Mouse (Mus musculus) neural tube, embryonic 10.5 days (tissue): ENCODE data around the gene 6030468B19Rik.
"Not testable (repeated sequence)": the region's sequence is repeated elsewhere in the genome, so short reads cannot be mapped to it uniquely, and the experiment has no call there.

Experiments used
- DNase-seq: peaks from one replicate; pipeline ENCODE4 v3.0.0-alpha.2; 2017; ENCODE audit warnings: low spot score; ENCODE audit errors: extremely low spot score

Gene 6030468B19Rik

DNA sequence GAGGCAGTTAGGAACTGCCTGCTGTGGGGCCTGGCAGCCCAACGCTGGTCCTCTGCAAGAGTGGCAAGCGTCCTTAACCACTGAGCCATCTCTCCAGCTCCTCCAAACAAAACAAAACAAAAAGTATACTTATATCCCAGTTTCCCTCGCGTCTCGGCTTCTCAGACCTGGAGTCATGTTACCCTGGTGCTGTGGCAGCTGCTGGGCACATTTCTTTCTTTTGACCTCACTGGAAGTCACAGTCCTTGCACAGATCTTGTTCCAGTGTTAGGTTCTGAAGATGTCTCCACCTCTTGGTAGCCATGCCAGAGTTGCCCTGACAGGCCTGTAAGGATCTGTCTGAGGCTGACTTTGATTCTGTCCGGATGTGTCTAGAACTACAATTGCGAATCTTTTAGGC lies 4.2 kb downstream of the 6030468B19Rik start:
- DNase-seq, result no peak

DNA sequence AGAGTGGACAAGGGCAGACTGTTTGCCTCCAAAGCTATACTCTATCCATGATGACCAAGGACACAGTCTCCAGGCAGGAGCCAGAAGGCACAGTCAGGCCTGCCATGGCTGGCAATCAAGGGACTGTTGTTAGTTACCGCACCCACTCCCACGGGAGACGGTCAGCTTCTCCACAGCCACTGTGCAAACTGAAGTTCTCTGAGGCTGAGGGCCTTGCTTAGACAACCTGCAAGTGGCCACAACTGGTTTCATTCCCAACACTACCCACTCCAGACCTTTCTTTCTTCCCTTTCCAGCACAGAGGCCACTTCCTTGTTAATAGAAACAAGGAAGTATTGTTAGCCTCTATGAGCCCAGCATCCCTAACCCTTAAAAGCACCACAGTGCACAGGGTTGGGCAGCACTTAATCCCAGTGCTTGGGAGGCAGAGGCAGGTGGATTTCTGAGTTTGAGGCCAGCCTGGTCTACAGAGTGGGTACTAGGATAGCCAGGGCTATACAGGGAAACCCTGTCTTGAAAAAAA lies 5.8 kb downstream of the 6030468B19Rik start:
- no peak for DNase-seq

DNA sequence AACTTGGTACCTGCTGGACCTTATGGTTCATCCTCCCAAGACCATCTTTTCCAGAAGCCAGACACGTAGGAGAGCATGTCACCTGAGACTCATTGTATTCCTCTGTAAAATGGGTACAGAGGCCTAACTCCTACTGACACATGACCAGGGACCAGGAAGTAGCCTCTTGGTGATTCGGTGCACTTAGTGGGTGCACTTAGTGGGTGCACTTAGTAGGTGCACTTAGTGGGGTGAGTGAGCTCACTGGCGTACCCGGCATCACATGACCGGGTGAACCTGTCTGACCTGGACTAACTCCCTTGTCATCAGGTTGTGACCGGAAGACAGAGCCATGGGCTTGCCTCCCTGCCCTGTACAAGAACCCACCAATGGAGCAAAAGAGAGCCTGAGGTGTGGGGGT lies 9.3 kb downstream of the 6030468B19Rik start:
- DNase-seq, result no peak

DNA sequence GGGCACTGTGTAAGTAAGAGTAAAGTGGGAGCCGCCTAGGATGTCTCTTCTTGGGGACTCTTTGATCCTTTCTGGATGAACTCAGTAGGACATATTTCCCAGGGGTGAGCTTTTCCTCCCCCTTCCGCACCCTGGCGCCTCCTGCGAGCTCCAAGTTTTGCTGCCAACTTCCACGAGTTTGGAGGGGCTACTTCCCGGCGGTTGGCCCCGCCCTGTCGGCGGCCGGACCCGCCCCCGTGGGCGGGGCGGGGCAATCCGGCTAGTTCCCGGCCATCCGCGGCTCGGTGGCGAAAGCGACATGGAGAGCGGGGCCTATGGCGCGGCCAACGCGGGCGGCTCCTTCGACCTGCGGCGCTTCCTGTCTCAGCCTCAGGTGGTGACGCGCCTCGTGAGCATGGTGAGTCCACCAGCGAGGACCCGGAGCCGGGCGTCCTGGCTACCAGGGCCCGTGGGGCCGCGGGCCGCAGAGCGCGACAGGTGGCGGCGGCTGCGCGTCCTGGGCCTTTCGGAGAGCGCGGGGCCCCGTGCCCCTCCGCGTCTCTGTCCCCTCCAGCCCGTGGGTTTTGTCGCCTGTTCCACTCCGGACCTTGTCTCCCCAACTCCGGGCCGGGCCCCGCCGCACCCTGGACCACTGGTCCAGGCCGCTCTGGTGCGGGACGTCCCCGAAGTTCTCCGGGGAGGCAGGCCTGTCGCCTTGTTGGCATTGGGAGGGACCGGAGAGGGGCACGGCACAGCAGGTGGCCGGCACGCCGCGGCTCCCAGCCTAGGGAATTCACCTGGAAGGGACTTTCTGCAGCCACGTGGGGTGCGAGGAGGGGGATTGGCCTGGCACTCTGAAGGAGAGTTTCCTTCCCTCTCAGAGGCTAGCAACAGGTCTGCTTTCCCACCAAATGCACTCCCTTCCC lies 12.2 kb downstream of the 6030468B19Rik start, which contains the start of the genes Gm20708 and Syngr2:
Gm20708 (plus strand) TSS at position 262 of the 905 bp plus-strand sequence.
Syngr2 (plus strand) TSS at position 262 of the 905 bp plus-strand sequence.
- DNase-seq, result peak; percentile 81

DNA sequence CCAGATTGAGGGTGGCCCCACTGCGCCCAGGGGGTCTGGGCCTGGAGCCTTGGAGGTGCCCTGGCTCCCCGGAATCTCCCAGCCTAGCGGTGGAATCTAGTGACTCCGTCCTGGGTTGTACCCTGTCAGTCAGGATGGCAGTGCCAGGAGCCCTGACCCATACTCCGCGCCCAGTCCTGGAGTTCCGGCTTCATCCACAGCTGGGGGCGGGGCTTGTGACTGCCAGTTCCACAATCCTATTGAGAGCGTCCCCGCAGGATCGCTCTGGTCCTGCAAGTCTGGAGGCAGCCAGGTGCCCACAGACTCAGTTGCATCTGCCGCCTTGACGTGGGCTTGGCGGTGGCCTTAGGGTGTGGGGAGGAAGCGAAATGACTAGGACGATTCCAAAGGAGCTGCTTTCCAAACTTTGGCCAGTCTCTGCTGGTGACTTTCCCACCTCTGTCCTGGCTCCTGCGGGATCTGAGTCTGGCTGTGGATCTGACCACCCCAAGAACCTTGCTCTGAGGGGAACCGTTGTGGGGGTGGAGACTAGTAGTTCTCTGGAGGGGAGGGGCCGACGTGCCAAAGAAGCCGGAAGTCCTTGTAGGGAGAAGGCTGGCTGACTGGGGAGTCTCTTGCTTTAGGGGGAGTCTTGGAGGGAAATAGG lies 13.1 kb downstream of the 6030468B19Rik start:
- peak; percentile 74 for DNase-seq

DNA sequence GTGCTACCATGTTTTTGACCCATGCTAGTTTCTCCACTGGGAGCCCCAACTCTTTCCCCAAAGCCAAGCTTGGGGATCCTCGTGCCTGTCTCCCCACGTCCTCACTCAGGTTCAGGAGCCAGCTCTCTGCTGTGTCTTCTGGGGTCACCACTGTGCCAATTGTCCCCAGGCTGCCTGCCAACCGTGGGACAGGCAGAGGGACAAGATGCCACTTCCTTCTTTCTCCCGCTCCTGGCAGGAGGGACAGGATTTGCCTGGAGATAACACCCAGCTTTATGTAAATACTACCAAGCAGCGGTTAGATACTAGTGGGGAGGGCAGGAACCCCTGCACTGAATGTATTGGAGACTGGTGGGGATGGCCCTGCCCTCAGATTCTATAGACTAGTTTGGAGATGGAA lies 16.4 kb downstream of the 6030468B19Rik start:
- DNase-seq, result no peak

DNA sequence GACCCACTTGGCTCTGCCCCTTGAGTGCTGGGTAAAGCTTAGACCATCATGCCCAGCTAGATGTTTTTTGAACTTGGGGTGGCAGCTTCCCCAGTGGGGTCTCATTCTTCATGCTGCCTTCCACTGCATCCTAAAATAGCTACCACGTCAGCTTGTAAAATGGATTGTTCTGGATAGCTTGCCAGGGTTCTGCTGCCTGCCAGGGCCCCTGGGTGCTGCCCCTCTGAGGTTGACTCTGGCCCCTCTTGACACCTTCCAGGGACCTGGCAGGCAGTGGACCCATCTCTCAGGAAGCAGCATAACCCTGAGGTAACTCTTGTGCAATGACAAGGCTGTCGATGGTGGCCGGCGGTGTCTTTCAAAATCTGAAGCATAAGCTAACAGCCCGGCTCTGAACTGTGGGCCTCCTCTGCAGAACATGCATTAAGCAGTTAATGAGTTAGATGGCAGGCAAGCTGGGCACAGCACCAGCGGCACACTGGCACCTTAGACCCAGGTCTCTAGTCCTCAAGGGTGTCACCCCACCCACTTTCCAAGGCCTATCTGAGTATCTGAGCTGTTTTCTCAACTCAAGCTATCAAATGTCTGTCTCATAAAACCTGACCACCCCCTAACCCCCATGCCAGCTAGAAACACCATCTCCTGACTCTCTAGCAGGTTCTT lies 17.4 kb downstream of the 6030468B19Rik start:
- no peak for DNase-seq

DNA sequence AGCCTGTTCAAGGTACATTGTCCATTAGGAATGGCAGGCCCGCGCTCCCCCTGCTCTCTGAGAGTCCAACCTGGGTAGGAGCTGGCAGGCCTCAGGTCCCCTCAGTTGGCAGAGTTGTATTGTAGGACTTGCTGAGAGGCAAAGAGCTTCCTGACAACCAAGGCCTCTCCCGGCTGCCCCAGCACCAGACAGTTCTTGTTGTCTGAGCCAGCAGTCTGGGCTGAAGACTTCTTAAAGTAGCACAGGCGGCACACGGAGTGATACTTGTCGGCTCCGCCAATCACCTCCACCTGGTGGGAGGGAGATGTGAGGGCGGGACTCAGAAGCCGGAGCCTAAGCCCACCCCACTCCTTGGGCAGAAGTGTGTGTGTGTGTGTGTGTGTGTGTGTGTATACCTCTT lies 18.4 kb downstream of the 6030468B19Rik start:
- not testable (repeated sequence) for DNase-seq

DNA sequence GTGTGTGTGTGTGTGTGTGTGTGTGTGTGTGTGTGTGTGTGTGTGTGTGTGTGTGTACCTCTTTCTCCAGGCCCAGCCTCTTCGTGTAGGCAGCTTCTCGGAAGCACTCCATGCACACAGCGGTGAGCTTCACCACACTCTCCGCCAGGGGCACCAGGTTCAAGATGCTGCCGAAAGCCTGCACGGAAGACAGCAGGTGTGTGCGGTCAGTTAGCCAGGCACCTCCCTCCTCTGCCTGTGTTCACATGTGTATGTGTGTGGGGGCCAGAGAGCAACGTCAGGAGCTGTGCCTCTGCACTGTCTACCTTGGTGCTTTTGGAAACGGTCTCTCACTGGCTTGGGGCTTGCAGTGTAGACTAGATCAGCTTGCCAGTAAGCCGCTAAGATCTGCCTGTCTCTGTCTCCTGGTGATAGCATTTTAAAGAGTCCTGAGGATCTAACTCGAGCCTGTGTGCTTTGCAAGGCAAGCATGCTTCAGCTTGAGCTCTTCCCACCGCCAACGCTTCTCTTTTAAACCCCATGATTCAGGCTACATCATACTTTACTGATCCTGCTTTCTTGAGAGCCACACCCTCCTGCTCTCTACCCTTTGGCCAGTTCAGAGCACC lies 19.0 kb downstream of the 6030468B19Rik start:
- DNase-seq, result no peak

DNA sequence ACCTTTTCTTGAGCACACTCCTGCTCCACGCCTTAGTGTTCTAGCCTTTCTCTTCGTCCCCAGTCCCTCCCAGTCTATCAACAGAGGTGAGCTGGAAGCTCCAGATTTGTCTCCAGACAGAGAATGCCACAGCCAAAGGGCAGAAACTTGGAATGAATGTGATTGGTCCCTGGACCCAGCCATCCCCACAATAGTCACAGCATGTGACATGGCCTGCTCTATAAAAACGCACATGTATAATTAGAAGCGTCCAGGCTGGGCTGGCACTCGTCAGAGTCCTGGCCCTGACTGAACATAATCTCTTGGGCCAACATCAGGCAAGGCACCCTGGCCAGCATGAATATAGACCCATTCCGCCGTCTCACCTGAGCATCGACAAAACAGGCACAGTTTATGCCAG lies 21.6 kb downstream of the 6030468B19Rik start:
- no peak for DNase-seq

DNA sequence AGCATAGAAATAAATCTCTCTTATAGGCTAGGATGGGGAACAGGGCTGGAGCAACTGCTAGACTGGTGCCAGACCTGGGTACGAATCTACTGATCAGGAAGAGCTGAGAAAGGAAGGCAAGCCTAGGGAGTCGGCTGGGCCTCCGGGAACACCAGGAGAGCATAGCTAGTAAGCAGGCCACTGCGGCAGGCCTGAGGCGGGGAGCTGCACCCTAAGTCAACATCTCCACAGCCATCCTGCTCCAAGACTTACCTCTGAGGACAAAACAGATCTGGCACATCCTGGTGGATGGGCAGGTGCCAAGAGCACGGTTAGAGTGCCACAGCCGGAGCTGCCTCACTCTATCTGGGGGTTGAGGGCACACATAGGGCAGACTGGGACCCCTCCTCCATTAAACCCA lies 22.7 kb downstream of the 6030468B19Rik start:
- no peak for DNase-seq

DNA sequence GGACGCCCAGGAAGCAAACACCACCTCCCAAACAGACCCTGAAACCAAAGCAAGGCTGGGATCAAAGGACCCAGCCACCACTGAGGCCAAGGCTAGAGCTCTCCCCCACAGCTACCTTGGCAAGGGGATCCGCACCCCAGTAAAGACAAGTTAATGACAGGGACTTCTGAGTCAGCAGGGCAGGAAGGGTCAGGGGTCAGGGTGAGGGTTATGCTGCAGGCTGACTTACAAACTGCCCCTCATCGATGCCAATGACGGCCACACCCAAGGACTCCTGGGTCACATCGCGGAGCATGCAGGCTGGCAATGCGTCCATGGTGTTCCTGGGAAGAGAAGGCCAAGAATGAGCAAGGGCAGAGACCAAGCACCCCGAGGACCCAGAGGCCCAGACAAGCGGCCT lies 24.4 kb downstream of the 6030468B19Rik start:
- no peak for DNase-seq

DNA sequence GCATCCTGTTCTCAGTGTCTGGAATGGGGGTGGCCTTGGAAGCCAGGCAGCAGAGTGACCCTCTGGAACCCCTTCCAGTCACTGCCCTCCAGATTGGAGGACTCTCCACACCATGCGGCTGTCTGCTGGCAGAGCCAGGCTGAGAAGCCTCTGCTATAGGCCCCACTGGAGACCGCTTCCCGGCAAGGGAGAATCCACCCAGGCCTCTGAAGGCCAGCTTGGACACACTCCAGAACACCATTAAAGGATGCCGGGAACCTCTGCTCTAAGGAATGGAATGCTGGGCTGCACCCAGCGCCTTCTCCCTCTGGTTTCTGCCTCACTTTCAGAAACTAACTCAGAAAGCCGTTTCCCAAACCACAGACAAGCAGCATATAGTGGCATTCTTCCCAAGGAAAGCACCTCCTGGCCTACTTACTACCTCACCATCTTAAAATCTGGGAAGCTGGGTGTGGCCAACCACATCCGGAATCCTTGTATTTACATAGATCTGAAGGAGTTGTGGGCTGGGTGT lies 25.3 kb downstream of the 6030468B19Rik start:
- no peak for DNase-seq

DNA sequence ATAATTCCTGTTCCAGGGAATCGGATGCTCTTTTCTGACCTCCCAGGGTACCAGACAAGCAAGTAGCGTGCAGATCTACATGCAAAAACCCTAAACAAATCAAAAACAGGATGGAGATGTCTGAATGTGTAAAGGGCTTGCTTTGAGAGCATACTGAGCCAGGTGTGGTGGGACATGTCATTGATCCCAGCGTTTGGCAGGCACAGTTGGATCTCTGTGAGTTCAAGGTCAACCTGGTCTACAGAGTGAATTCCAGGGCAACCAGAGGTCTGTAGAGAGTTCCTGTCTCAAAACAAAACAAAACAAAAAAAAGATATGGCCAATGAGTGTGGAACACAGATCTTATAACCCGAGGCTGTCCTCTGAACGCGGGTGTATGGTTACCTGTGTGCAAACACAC lies 26.0 kb downstream of the 6030468B19Rik start:
- no peak for DNase-seq

DNA sequence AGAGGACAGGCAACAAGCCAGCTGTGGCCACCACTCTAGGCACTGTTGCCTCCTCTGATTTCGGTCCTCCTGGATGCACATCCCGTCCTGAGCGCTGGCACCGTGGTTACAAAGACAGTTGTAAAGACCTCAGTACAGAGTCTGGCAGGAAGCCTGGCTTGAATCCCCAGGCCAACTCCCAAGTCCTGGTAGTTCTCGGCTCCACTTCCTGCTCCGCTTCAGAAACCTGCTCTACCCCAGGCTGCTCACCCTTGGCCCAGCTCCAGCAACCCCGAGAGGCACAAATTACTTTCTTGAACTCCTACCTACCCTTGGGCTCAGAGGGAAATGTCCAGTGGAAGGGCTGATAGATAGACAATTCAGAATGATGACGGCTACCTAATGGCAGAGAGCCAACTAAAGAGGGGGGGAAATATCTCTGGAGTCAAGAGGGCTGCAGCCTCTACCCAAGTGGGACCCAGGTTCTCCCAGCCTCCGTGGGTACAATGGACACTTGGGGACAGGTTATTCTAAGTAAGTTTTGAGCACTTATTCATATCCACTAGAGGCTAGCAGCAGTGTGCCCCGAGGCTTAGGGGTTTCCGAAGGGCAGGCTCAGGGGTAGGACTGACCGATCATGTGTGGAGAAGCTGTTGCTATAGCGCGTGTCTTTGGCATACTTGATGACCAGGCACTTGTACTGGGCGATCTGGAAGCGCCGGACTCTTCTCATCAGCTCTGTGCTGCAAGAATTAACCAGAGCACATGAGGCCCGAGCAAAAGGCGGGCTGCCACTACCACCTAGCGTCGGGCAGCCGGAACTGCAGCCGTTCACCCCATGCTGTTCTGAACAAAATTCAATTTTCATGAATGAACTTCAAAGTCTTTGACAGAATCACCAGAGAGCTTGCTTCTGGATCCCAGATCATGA lies 26.9 kb downstream of the 6030468B19Rik start:
- DNase-seq, result peak; percentile 82

DNA sequence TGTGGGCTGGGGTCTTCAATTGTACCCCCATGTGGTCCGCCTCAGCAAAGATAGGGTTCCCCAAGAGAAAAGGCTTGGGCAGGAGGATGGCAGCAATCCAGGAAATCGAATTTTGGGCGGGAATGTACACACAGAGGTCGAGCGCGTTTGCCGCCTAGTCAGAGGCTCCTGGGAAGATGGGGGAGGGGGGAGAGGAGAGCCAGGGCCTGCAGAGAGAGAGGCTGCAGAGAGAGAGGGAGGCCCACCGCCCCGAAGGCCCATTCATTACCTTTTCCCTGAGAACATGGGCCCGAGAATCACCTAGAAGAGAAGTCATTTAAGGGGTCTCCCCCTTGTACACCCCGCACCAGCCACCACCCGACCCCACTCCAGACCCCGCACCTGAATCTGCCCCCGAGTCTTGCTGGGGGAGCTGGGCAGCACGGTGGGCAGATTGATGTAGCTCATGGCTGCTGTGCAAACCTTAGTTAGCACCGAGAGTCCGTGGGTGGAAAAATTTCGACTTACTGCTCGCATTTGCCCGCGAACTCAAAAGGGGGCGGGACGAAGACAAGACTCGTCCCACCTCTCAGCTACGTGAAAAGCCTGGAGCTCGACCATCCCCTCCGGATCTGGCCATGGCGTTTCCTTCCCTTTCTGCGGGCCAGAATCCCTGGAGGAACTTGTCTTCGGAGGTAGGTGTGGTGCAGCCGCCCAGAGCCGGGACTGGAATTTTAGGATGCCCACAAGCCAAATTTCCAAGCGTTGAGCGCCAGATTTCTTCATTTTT lies 28.1 kb downstream of the 6030468B19Rik start, which contains the start of the genes Afmid and Tk1:
Afmid (plus strand) TSS at position 592 of the 769 bp plus-strand sequence.
Tk1 (minus strand) TSS at position 760 of the 769 bp plus-strand sequence.
- peak; percentile 81 for DNase-seq

DNA sequence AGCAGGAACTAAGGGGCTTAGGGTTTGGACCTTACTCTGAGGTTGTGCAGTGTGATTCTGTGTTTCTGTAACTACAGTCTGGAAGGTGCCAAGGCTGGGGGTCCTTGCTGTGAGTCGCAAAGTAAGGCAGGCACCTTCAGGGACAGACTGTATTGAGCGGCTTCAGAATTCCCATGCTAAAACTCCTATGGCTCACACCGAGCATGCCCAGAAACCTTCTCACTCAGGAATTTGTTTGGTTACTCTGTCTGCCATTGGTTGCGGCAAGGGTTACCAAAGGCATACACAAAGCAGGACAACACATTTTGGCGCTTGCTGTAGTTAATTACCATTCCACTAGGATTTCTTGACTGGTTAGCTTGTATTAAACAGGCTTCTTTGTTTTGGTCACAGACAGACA lies 28.7 kb downstream of the 6030468B19Rik start:
- no peak for DNase-seq

DNA sequence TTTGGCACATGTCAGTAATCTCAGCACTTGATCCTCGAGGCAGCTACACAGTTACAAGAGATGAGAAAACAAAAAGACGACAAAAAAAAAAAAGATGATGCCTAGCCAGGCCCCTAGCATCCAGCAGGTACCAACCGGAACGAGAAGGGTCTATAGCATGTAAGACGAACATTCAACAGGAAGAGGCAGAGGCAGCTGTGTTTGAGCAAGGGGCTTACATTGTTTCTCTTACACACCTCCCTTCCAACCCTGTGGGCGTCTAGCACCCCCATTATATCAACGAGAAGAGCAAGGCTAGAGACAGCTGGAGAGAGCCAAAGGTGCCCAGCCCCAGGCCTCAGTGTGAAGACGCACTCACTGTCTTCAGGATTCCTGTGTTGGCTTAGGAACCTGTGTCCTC lies 29.5 kb downstream of the 6030468B19Rik start:
- DNase-seq, result no peak

DNA sequence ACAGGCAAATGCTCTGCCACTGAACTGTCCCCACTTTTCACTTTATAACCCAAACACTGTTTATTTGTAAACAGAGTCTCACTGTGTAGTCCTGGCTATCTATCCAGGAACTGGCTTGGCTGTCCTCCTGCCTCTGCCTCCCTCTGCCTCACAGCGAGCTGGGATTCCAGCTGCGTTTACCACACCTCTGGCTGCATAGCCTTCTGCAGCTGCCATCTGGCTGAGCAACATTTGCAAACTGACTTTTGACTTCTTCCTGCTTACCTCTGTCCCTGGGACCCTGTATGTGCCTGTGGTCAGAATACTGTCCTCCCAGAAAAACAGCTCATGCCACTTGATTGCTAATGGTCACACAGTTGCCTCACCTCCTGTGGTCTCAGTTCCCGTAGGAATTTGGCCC lies 29.9 kb downstream of the 6030468B19Rik start:
- DNase-seq, result no peak
